Mouse (Mus musculus) lung, adult 2 months (tissue): ENCODE measurements around the gene Cct7.

Experiments
- CTCF ChIP-seq: fragments of 200-500 bp; IDR thresholded peaks from 2 replicates; pipeline ENCODE4 v1.5.1; 2011; ENCODE audit warnings: mild to moderate bottlenecking, low read length, control low read depth; ENCODE audit not compliant: insufficient read depth
- POLR2A ChIP-seq: fragments of 200-500 bp; IDR thresholded peaks from 2 replicates; pipeline ENCODE4 v1.6.1; 2011; ENCODE audit warnings: low read depth, mild to moderate bottlenecking, control low read depth, low read length, borderline replicate concordance; ENCODE audit errors: extremely low read depth

DNA sequence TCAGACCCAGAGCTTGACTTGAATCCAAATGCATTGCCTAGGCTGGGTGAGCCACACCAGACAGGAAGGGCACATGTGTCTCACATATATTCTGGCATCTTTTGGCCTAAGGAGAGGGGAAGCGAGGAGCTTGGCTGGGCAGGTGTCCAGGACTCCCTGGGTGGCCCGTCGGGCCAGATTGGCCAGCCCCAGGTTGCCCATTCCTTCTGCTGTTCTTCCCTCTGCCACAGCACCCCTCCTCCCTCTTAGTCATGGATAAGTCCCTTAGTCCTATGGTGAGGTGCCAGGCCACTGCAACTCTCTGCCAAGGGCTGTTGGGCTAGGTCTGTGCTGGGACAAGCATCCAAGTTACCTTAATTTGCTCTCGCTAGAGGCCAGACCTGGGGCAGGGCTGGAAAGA is 64.6 kb downstream of the Cct7 start:
- TF ChIP-seq POLR2A (no peak), CTCF (no peak)
